Mouse (Mus musculus) neural tube, embryonic 13.5 days (tissue): Measurements from ENCODE around the gene Fgfr2. TPM values are rescaled to one million over a fixed set of nuclear protein-coding genes. Genes with fewer than 3 reads are reported as not detected.

Experiments
- ATAC-seq: fragments of 200-750 bp; cut with Nextera tagmentation; 2 replicates; pipeline ENCODE4 v1.8.0; 2017; ENCODE audit warnings: low read depth, mild to moderate bottlenecking, moderate TSS enrichment, moderate library complexity
- H3K27ac ChIP-seq: fragments of 300-500 bp; sonication (generic); replicated peaks from 2 replicates; pipeline ENCODE4 v1.5.1; 2015; ENCODE audit warnings: moderate library complexity, mild to moderate bottlenecking, inconsistent platforms
- H3K27me3 ChIP-seq: fragments of 300-500 bp; sonication (generic); 2 replicates; pipeline ENCODE4 v1.6.1; 2015; ENCODE audit warnings: mild to moderate bottlenecking, inconsistent platforms
- H3K36me3 ChIP-seq: fragments of 300-500 bp; sonication (generic); 2 replicates; pipeline ENCODE4 v1.6.1; 2015; ENCODE audit warnings: mild to moderate bottlenecking, inconsistent platforms
- H3K4me1 ChIP-seq: fragments of 300-500 bp; sonication (generic); replicated peaks from 2 replicates; pipeline ENCODE4 v1.6.1; 2015; ENCODE audit warnings: inconsistent platforms
- H3K4me2 ChIP-seq: fragments of 300-500 bp; sonication (generic); 2 replicates; pipeline ENCODE4 v1.6.1; 2015; ENCODE audit warnings: inconsistent platforms, mild to moderate bottlenecking, moderate library complexity
- H3K4me3 ChIP-seq: fragments of 300-500 bp; sonication (generic); 2 replicates; pipeline ENCODE4 v1.5.1; 2015; ENCODE audit warnings: mild to moderate bottlenecking, inconsistent platforms
- H3K9ac ChIP-seq: fragments of 300-500 bp; sonication (generic); 2 replicates; pipeline ENCODE4 v1.6.1; 2015; ENCODE audit warnings: moderate library complexity, mild to moderate bottlenecking, inconsistent platforms
- H3K9me3 ChIP-seq: fragments of 300-500 bp; sonication (generic); 2 replicates; pipeline ENCODE4 v1.6.1; 2016; ENCODE audit warnings: inconsistent platforms
- whole genome bisulfite sequencing: fragments of 180-500 bp; shearing (Covaris S2); methylation state at CpG from one replicate; pipeline ENCODE4 v1.1.7; 2015; 5-methylcytosine and 5-hydroxymethylcytosine counted together
- polyA plus RNA-seq: library from polyadenylated mRNA; unstranded; fragments of >200 nt; fragmentation: Nextera tagmentation; extraction: Ambion mirVana; gene quantifications from 2 replicates; pipeline ENCODE4 v1.2.1, GENCODE M21; 2015

Gene Fgfr2
- polyA plus RNA-seq, 1 experiment from 2014 or later, result 22.9 TPM

GRCm38 (mm10) chr7:130325983-130326433, 2797.1 kb downstream of the Fgfr2 start:
- 73% methylated on average over 15 of the region's 15 CpGs for WGBS
- peaks cover 21% of the 10 kb centered on the region for H3K4me1 ChIP-seq
- H3K9ac ChIP-seq, result no peak overlapping the region
- no peak overlapping the region for H3K27ac ChIP-seq
- H3K4me3 ChIP-seq, result no peak overlapping the region
- 0 out of 2 replicates have a peak, but pooled peaks have one; percentile 42 for ATAC-seq
- H3K27me3 ChIP-seq, result 0 out of 2 replicates have a peak, but pooled peaks cover 16% of the 10 kb centered on the region
- H3K4me2 ChIP-seq, result no peak overlapping the region
- H3K36me3 ChIP-seq, result no peaks in the 10 kb centered on the region
- H3K9me3 ChIP-seq, result no peaks in the 10 kb centered on the region

GRCm38 (mm10) chr7:130324716-130325401, 2798.3 kb downstream of the Fgfr2 start:
- no peak for ATAC-seq
- H3K4me2 ChIP-seq, result no peak overlapping the region
- no peak overlapping the region for H3K27ac ChIP-seq
- no peak overlapping the region for H3K4me3 ChIP-seq
- 0 out of 2 replicates have a peak, but pooled peaks cover 16% of the 10 kb centered on the region for H3K27me3 ChIP-seq
- H3K4me1 ChIP-seq, result peaks cover 30% of the 10 kb centered on the region
- H3K9ac ChIP-seq, result no peak overlapping the region
- H3K36me3 ChIP-seq, result no peaks in the 10 kb centered on the region
- no peaks in the 10 kb centered on the region for H3K9me3 ChIP-seq
- 52% methylated on average over 14 of the region's 14 CpGs for WGBS

GRCm38 (mm10) chr7:130323766-130324165, 2799.4 kb downstream of the Fgfr2 start:
- 60% methylated on average over 4 of the region's 4 CpGs for WGBS
- Histone ChIP-seq H3K27ac (no peak overlapping the region), H3K4me3 (no peak overlapping the region)

DNA sequence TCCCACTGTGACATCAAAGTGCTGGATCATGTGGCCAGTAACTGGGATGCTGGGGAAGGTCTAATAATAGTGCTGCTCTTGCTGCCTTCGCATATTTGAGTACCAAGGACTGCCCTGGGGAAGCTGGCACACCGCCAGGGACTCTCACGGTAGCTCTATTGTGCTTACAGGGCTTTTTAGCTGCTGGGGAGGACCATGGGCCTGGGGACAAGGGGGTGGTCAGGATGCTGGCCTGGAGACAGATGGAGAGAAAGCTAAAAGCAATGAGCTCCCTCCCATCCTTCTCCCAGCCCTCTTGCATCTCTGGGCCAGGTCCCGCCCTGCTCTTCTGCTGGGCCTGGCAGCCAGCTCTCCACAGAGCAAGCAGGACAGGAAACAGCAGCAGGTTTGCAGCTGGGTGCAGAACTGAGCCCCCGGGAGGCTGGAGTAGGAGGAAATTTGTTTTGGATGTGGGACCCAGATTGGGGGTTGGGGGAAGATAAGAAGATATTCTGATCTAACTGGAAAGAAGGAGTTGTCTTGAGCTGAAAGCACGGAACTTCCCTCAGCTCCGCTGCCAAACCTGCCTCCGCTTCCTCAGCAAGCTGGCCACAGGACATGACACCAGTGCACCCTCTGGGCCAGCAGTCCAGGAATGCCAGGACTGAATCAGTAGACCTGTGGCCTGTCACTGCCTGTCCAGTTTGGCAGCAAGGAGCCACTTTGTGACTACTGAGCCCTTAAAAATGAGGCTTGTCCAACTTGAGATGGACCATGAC, 2803.2 kb downstream of the Fgfr2 start:
- Histone ChIP-seq H3K27ac (peak overlapping the region; percentile 79), H3K4me3 (no peak overlapping the region), H3K36me3 (no peaks in the 10 kb centered on the region), H3K9ac (no peak overlapping the region), H3K9me3 (no peaks in the 10 kb centered on the region), H3K4me2 (no peak overlapping the region), H3K27me3 (no peaks in the 10 kb centered on the region), H3K4me1 (peaks cover 19% of the 10 kb centered on the region)
- WGBS, result 36% methylated on average over 8 of the region's 8 CpGs
- peak; percentile 90 for ATAC-seq

More at GRCm38 (mm10) chr7:130323766-130324165, 2799.4 kb downstream of the Fgfr2 start:
- Histone ChIP-seq H3K9ac (no peak overlapping the region), H3K4me2 (no peak overlapping the region), H3K9me3 (no peaks in the 10 kb centered on the region), H3K4me1 (peaks cover 38% of the 10 kb centered on the region), H3K36me3 (no peaks in the 10 kb centered on the region), H3K27me3 (0 out of 2 replicates have a peak, but pooled peaks cover 16% of the 10 kb centered on the region)
- no peak for ATAC-seq

DNA sequence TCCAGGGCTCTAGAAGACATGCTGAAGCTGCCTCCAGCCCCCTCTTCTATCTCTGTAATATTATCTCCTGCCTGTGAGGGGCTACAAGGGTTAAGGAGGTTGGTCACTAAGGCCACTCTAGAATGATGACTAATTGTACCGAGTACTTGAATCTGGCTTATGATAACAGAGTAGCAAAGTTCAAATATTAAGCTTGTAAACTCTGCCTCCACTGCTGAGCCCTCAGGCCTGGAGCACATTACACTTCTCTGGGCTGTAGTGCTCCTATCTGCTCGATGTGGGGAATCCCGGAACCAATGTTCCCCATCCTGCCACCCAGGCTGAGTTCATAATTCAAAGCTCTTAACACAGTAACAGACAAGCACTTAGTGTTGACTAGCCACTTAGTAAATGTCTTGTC, 2806.9 kb downstream of the Fgfr2 start:
- H3K4me1 ChIP-seq, result peaks cover 19% of the 10 kb centered on the region
- H3K36me3 ChIP-seq, result no peaks in the 10 kb centered on the region
- no peaks in the 10 kb centered on the region for H3K9me3 ChIP-seq
- H3K4me2 ChIP-seq, result no peak overlapping the region
- H3K4me3 ChIP-seq, result no peak overlapping the region
- 93% methylated on average over 3 of the region's 3 CpGs for WGBS
- no peaks in the 10 kb centered on the region for H3K27me3 ChIP-seq
- H3K9ac ChIP-seq, result no peak overlapping the region
- H3K27ac ChIP-seq, result no peak overlapping the region
- ATAC-seq, result no peak

DNA sequence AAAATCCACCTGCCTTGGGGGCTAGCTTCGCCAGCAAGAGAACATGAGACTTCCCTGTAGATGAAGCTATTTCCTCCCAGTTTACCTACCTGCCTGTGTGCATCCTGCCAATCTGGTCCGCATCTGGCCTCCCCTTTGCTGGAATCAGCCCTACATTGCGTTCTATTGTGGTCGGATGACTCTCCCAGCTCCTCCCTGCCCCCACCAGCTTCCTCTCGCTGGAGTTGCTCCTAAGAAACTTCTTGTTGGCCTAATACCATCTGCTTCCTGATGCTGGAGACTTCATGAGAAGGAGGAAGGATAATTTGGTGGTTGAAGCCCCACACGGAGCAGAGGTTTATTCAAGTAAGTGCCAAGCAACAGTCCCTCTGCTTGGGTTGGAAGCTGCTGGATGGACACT, 2807.9 kb downstream of the Fgfr2 start:
- no peak overlapping the region for H3K9ac ChIP-seq
- no peak for ATAC-seq
- no peak overlapping the region for H3K4me3 ChIP-seq
- H3K36me3 ChIP-seq, result no peaks in the 10 kb centered on the region
- H3K9me3 ChIP-seq, result no peaks in the 10 kb centered on the region
- H3K4me1 ChIP-seq, result peaks cover 14% of the 10 kb centered on the region
- WGBS, result 82% methylated on average over 6 of the region's 6 CpGs
- no peak overlapping the region for H3K4me2 ChIP-seq
- no peak overlapping the region for H3K27ac ChIP-seq
- H3K27me3 ChIP-seq, result no peaks in the 10 kb centered on the region

- H3K27me3 ChIP-seq, result no peaks in the 10 kb centered on the region
- WGBS, result 96% methylated on average over 6 of the region's 6 CpGs
- ATAC-seq, result no peak
- no peak overlapping the region for H3K9ac ChIP-seq
- no peak overlapping the region for H3K27ac ChIP-seq
- no peaks in the 10 kb centered on the region for H3K36me3 ChIP-seq
- H3K4me1 ChIP-seq, result peaks cover 8% of the 10 kb centered on the region
- H3K4me2 ChIP-seq, result no peak overlapping the region
- H3K9me3 ChIP-seq, result no peaks in the 10 kb centered on the region
- H3K4me3 ChIP-seq, result no peak overlapping the region
Observed at GRCm38 (mm10) chr7:130314658-130315057, 2808.5 kb downstream of the Fgfr2 start.

GRCm38 (mm10) chr7:130311362-130311761, 2811.8 kb downstream of the Fgfr2 start:
- no peaks in the 10 kb centered on the region for H3K4me1 ChIP-seq
- no peak overlapping the region for H3K9ac ChIP-seq
- no peak overlapping the region for H3K4me2 ChIP-seq
- no peak overlapping the region for H3K27ac ChIP-seq
- H3K36me3 ChIP-seq, result no peaks in the 10 kb centered on the region
- no peak for ATAC-seq
- WGBS, result 88% methylated on average over 4 of the region's 4 CpGs
- H3K9me3 ChIP-seq, result no peaks in the 10 kb centered on the region
- no peaks in the 10 kb centered on the region for H3K27me3 ChIP-seq
- no peak overlapping the region for H3K4me3 ChIP-seq

DNA sequence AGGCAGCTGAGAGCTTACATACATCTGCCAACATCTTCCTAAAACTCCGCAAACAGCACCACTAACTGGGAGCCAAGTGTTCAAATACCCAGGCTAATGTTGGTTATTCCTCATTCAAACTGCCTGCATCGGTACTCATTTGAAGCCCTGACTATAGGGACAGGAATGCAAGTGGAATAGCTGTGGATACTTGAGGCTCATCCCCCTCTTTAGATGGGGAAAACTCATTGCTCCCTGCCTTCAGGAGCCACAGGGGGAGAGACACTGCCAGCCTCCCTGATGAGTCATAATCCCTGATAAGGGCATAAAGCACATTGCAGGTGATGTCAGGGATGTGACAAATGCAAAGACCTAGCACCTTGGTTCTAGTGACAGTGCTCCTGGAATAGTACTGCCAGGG, 2814.0 kb downstream of the Fgfr2 start:
- no peak overlapping the region for H3K4me3 ChIP-seq
- H3K4me2 ChIP-seq, result no peak overlapping the region
- 92% methylated on average over 2 of the region's 2 CpGs for WGBS
- H3K27me3 ChIP-seq, result no peaks in the 10 kb centered on the region
- H3K36me3 ChIP-seq, result no peaks in the 10 kb centered on the region
- no peak overlapping the region for H3K27ac ChIP-seq
- ATAC-seq, result no peak
- H3K4me1 ChIP-seq, result no peaks in the 10 kb centered on the region
- no peaks in the 10 kb centered on the region for H3K9me3 ChIP-seq
- no peak overlapping the region for H3K9ac ChIP-seq

DNA sequence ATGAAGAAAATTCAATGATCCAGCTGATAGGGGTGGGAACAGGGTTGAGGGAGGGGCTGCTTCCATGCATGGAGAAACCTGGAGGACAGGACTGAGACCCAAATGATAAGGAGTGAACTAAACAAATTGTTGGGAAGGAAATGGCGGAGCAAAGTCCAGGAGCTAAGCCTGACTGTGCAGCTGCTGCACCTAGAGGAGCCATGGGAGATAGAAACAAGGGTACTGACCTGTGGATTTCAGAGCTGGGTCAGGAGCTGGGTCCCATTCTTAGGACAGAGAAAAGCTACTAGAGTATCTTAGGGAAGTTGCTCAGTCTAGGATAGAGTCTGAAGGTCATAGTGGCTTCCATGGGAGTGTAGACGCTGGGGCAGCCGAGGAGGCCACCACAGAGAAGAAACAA, 2816.1 kb downstream of the Fgfr2 start:
- WGBS, result 95% methylated on average over 3 of the region's 3 CpGs
- H3K27ac ChIP-seq, result no peak overlapping the region
- no peak overlapping the region for H3K4me2 ChIP-seq
- no peak overlapping the region for H3K9ac ChIP-seq
- H3K36me3 ChIP-seq, result no peaks in the 10 kb centered on the region
- no peak overlapping the region for H3K4me3 ChIP-seq
- H3K9me3 ChIP-seq, result no peaks in the 10 kb centered on the region
- H3K4me1 ChIP-seq, result no peaks in the 10 kb centered on the region
- H3K27me3 ChIP-seq, result no peaks in the 10 kb centered on the region
- ATAC-seq, result no peak

DNA sequence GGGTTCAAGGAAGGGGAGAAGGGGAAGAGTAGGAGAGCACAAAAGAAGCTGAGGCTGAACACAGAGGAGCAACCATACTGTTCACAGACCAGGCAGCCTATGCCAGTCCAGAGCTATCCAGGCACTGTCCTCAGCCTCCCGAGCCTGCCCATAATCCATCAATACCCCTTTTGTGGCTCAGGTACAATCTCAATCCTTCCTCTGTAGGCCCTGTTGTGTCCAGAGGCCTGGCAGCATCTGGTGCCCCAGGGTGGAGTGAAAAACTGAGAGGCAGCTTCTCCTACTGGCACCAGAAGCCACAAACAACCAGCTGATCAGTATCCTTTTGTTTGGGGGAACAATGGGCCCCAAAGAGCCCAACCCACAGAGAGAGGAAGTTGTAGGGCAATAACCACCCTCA, 2818.5 kb downstream of the Fgfr2 start:
- no peaks in the 10 kb centered on the region for H3K4me1 ChIP-seq
- H3K9me3 ChIP-seq, result no peaks in the 10 kb centered on the region
- 73% methylated on average over 1 of the region's 1 CpGs for WGBS
- H3K27ac ChIP-seq, result no peak overlapping the region
- no peak overlapping the region for H3K4me3 ChIP-seq
- H3K36me3 ChIP-seq, result no peaks in the 10 kb centered on the region
- H3K9ac ChIP-seq, result no peak overlapping the region
- no peaks in the 10 kb centered on the region for H3K27me3 ChIP-seq
- no peak overlapping the region for H3K4me2 ChIP-seq
- ATAC-seq, result no peak

- no peak overlapping the region for H3K4me2 ChIP-seq
- no peaks in the 10 kb centered on the region for H3K9me3 ChIP-seq
- H3K27ac ChIP-seq, result no peak overlapping the region
- no peaks in the 10 kb centered on the region for H3K4me1 ChIP-seq
- ATAC-seq, result no peak
- whole genome bisulfite sequencing, result 64% methylated on average over 8 of the region's 8 CpGs
- no peak overlapping the region for H3K9ac ChIP-seq
- no peaks in the 10 kb centered on the region for H3K36me3 ChIP-seq
- no peaks in the 10 kb centered on the region for H3K27me3 ChIP-seq
- H3K4me3 ChIP-seq, result no peak overlapping the region
Observed at GRCm38 (mm10) chr7:130303464-130303863, 2819.7 kb downstream of the Fgfr2 start.
